Mouse (Mus musculus): ENCODE measurements at regions not wholly inside any gene's neighbourhood (a gene's known extent, or its start where the extent isn't known, plus 50 kb on each side); places are given as distances from the start of the nearest gene placed in this dataset.

DNA sequence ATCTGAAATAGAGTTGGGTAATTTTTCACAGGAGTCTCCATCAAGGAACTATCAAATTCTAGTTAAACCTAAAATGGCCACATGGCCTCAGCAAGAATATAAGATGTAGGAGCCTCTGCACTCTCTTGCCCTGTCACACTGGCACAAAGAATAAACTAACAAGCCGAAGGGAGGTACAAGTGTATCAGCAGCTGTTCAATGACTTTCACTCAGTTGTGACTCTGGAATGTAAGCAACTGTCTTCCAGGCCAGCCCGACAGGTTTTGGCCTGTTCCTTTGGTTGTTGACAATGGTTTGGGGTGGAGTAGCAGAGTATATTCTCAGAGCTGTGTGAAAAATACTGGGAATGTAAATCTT lies 62.0 kb upstream of the Slc9a9 start:
- TF ChIP-seq EP300 (IDR thresholded peaks at IDR 0.05; ENCODE audit: low read depth), result no peak
- no peak for TF ChIP-seq CTCF (IDR thresholded peaks at IDR 0.05; ENCODE audit: low read depth)
